Mouse (Mus musculus) kidney, adult 2 months (tissue): Measurements from ENCODE around the gene Trpm8. TPM values are rescaled to one million over a fixed set of nuclear protein-coding genes. Genes with fewer than 3 reads are reported as not detected.

Experiments used
- DNase-seq: peaks from one replicate; pipeline ENCODE4 v3.0.0; 2021
- H3K27ac ChIP-seq: fragments of 200-500 bp; 2 replicates; pipeline ENCODE4 v1.5.1; 2012; ENCODE audit warnings: low read depth, low read length, control low read depth, inconsistent platforms; ENCODE audit not compliant: insufficient read depth
- H3K27me3 ChIP-seq: fragments of 200-500 bp; replicated peaks from 2 replicates; pipeline ENCODE4 v1.6.1; 2012; ENCODE audit warnings: mild to moderate bottlenecking, moderate library complexity, low read length, inconsistent platforms; ENCODE audit not compliant: control insufficient read depth, insufficient read depth
- H3K36me3 ChIP-seq: fragments of 200-500 bp; 2 replicates; pipeline ENCODE4 v1.6.1; 2012; ENCODE audit warnings: mild to moderate bottlenecking, moderate library complexity, low read length, inconsistent platforms; ENCODE audit not compliant: control insufficient read depth, insufficient read depth
- H3K4me1 ChIP-seq: fragments of 200-500 bp; 2 replicates; pipeline ENCODE4 v1.6.1; 2011; ENCODE audit warnings: low read length; ENCODE audit not compliant: control insufficient read depth, insufficient read depth
- H3K4me3 ChIP-seq: fragments of 200-500 bp; 2 replicates; pipeline ENCODE4 v1.5.1; 2011; ENCODE audit warnings: mild to moderate bottlenecking, low read depth, low read length, control low read depth; ENCODE audit not compliant: insufficient read depth
- CTCF ChIP-seq: fragments of 200-500 bp; conservative IDR thresholded peaks from 2 replicates; pipeline ENCODE4 v1.5.1; 2011; ENCODE audit warnings: low read depth, mild to moderate bottlenecking, control low read depth, low read length, moderate library complexity, mixed read lengths; ENCODE audit not compliant: insufficient read depth, insufficient read length
- POLR2A ChIP-seq: fragments of 200-500 bp; IDR thresholded peaks from one replicate; pipeline ENCODE4 v1.6.1; 2011; ENCODE audit warnings: low read depth, low read length, control low read depth
- WGBS: fragments of 180-500 bp; shearing (Covaris S2); methylation state at CpG from one replicate; pipeline ENCODE4 v1.1.7; 2018; 5-methylcytosine and 5-hydroxymethylcytosine counted together
- polyA plus RNA-seq: library from polyadenylated mRNA; depleted of rRNA; stranded (reverse); fragments of >200 nt; gene quantifications from 2 replicates; pipeline ENCODE4 v1.2.3, GENCODE M21; 2012

Gene Trpm8
- polyA plus RNA-seq, 1 experiment: not detected

DNA sequence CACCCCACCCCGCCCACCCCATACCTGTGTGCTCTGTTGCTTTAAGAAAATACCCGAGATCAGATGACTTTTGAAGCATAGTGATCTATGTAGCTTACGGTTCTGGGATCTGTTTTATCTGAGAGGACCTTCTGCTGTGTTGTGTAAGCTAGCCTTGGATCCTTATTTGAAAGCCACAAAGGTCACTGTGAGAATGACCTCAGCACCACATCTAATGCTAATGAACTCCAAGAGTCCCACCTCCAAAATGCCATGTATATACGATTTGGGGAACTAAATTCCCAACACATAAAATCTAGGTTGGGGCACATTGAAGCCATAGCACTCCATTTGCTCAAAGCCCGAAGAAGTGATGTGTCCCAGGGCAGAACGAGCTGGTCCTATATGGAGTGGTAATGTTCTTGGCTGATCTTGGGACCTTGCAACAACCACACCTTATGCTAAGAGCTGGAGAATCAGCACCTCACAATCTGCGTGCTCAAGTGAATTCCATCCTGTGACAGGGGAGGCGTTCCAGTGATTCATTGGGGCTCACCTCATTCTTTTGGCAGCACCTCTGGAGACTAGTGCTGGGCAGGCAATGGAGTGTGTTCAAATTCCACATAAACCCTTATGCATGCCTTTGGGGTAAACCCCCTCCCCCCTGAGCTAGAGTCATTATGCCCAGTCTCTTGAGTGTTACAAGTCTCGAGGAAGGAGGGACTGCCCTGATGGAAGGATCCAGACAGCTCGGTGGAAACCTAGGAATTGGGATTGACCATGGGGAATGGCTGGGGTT lies 20.4 kb upstream of the Trpm8 start:
- no peaks in the 10 kb centered on the region; the same call in 1 of the 2 replicates for H3K4me1 ChIP-seq
- 76% methylated on average over 10 of the region's 10 CpGs for WGBS
- TF ChIP-seq CTCF (no peak), POLR2A (no peak)
- no peak for DNase-seq
- H3K27ac ChIP-seq: no peak overlapping the region
- no peaks in the 10 kb centered on the region for H3K27me3 ChIP-seq
- H3K4me3 ChIP-seq: no peak overlapping the region
- H3K36me3 ChIP-seq: no peaks in the 10 kb centered on the region

DNA sequence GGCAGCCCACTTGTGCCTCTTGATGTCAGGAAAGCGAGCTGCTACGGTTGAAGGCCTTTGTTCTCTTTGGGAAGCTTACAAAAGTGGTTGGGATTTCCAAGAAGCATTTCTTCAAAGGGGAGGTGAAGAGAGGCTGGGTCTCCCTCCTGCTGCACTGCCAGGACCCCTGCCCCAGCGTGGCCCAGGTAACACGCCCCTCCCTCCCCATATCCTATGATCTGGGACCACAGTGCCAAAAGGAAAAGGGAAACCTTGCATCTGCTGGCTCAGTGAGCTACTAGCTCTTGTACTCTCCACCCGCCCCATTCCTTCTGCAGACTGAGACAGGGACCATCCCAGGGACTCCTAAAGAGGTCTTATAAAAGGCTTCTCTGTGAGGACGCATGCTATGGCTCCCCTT lies 19.8 kb upstream of the Trpm8 start:
- Histone ChIP-seq H3K4me1 (no peaks in the 10 kb centered on the region; the same call in 1 of the 2 replicates), H3K36me3 (no peaks in the 10 kb centered on the region), H3K27ac (no peak overlapping the region), H3K4me3 (no peak overlapping the region), H3K27me3 (no peaks in the 10 kb centered on the region)
- TF ChIP-seq POLR2A (no peak), CTCF (no peak)
- DNase-seq: no peak
- WGBS: 81% methylated on average over 6 of the region's 6 CpGs

DNA sequence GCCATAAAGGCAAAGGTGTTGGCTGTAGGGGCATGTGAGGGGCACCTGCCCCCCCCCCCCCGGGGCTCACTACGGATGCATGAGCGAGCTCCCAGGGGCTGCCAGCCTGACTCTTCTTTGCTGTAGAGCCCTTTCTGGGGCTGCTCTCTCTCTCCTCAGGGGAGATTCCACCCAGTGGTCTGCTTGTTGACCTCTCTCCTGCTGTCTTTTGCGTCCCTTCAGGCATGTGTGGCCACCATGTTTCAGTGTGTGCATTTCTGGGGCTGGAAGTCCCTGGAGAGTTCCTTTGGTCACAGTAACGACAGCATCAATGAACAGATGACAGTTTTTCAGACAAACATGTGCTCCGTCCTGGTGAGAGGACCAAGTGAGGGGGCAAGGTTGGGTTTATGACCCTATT lies 19.1 kb upstream of the Trpm8 start:
- Histone ChIP-seq H3K27ac (no peak overlapping the region), H3K36me3 (no peaks in the 10 kb centered on the region), H3K4me1 (no peaks in the 10 kb centered on the region; the same call in 1 of the 2 replicates), H3K4me3 (no peak overlapping the region), H3K27me3 (no peaks in the 10 kb centered on the region)
- DNase-seq: no peak
- no peak for TF ChIP-seq POLR2A
- no peak for TF ChIP-seq CTCF
- 66% methylated on average over 6 of the region's 6 CpGs for WGBS

- DNase-seq: peak; percentile 62
Measured at GRCm38 (mm10) chr1:88258881-88259642, 18.4 kb upstream of the Trpm8 start.

DNA sequence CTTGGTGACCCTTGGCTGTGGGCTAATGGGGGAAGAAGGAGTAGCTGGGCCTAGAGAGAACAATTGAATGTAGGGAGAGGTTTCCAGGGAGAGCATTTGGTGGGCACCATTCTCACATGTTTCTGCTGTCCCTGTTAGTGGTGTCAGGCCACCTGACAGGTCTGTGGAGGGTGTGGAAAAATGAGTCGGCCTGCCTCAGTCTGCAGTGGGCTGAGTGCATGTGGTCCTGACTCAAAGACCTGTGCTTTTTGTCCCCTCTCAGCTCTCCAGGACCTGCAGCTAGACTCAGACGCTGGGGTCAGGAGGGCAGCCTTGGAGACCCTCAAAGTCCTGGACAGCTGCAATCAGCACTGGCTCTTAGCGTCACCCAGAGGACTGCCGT lies 17.8 kb upstream of the Trpm8 start:
- Histone ChIP-seq H3K36me3 (no peaks in the 10 kb centered on the region), H3K27ac (no peak overlapping the region)
- TF ChIP-seq POLR2A (no peak), CTCF (no peak)

More at GRCm38 (mm10) chr1:88258881-88259642, 18.4 kb upstream of the Trpm8 start:
- WGBS: 54% methylated on average over 8 of the region's 8 CpGs
- H3K27me3 ChIP-seq: no peaks in the 10 kb centered on the region
- no peaks in the 10 kb centered on the region for H3K36me3 ChIP-seq
- no peaks in the 10 kb centered on the region; the same call in 1 of the 2 replicates for H3K4me1 ChIP-seq
- H3K4me3 ChIP-seq: no peak overlapping the region
- H3K27ac ChIP-seq: no peak overlapping the region
- TF ChIP-seq CTCF (no peak), POLR2A (no peak)

DNA sequence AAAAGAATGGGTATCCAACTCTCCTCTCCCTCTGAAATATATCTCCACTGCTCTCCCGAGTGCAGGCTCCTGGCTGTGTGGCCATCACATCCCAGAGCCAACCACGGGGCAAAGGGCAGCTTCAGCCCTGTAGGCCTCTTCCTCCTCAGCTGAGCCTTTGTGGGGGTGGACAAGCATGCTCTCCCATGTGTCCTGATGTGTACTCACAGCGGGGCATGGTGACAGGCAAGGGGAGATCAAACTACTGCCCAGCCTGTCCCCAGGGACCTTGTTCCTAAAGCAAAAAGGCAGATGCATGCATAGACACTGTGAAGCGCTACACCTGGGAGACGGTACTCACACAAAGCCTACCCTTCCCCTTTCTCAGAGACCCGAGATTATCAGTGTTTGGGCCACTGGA lies 17.3 kb upstream of the Trpm8 start:
- Histone ChIP-seq H3K27me3 (no peaks in the 10 kb centered on the region), H3K36me3 (no peaks in the 10 kb centered on the region), H3K27ac (no peak overlapping the region), H3K4me3 (no peak overlapping the region), H3K4me1 (no peaks in the 10 kb centered on the region; the same call in 1 of the 2 replicates)
- 65% methylated on average over 6 of the region's 6 CpGs for WGBS
- TF ChIP-seq CTCF: no peak
- TF ChIP-seq POLR2A: no peak
- peak; percentile 73 for DNase-seq

More for the DNA sequence above, 17.8 kb upstream of the Trpm8 start:
- no peak overlapping the region for H3K4me3 ChIP-seq
- H3K4me1 ChIP-seq: no peaks in the 10 kb centered on the region; the same call in 1 of the 2 replicates
- WGBS: 71% methylated on average over 4 of the region's 4 CpGs
- DNase-seq: no peak
- H3K27me3 ChIP-seq: no peaks in the 10 kb centered on the region
